Mouse (Mus musculus): ENCODE results near the gene Btbd35f12. TPM values are rescaled to one million over a fixed set of nuclear protein-coding genes. Genes with fewer than 3 reads are reported as not detected.
"Not testable (repeated sequence)": the region's sequence is repeated elsewhere in the genome, so short reads cannot be mapped to it uniquely, and the experiment has no call there.

The Btbd35f12 gene
- not detected in 2 replicates for polyA plus RNA-seq (2014; fragmentation: Nextera tagmentation; extraction: Ambion mirVana)

DNA sequence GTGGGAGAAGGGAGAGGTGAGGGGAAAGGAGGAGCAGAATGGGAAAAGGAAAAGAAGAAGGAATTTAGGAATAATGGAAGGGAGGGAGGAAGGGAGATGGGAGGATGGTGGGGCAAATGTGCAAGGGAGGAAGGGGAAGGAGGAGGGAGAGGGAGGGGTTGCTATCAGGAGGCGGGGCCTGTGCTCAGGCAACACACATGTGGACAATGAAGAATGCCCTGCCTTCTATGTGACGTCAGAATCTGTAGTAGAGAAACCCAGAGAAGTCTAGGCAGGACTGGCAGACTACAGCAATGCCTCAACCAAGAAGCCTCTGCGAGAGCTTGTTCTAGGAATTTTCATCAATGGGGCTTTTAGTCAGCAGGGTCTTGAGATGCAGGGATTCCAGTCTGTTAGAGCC is at the start of gene Btbd35f12:
Gene Btbd35f12 (plus strand): TSS at position 301 of the 400 bp plus-strand sequence.
- H3K4me2 ChIP-seq (ENCODE audit: low read depth, low read length); DNase-seq (ENCODE audit: low spot score); H3K9ac ChIP-seq (replicated peaks; ENCODE audit: low read length); ATAC-seq (replicated peaks; ENCODE audit: insufficient number of reproducible peaks, low FRiP score, low TSS enrichment, low read depth); H3K27ac ChIP-seq (replicated peaks; ENCODE audit: low read depth, low read length); H3K4me3 ChIP-seq (ENCODE audit: low read depth, low read length); H3K9me3 ChIP-seq (replicated peaks; ENCODE audit: control insufficient read depth, low read length); H3K27me3 ChIP-seq (ENCODE audit: control insufficient read depth, insufficient read depth, low read length); H3K4me1 ChIP-seq (ENCODE audit: control insufficient read depth, insufficient read depth, low read length); H3K36me3 ChIP-seq (replicated peaks; ENCODE audit: control insufficient read depth, insufficient read depth, low read depth, low read length): not testable (repeated sequence)
- WGBS: no CpG with 5 or more reads among the region's 3 CpGs

- H3K27ac ChIP-seq (replicated peaks; ENCODE audit: low read depth, low read length); H3K36me3 ChIP-seq (replicated peaks; ENCODE audit: control insufficient read depth, insufficient read depth, low read depth, low read length); H3K4me3 ChIP-seq (ENCODE audit: low read depth, low read length); H3K9ac ChIP-seq (replicated peaks; ENCODE audit: low read length); ATAC-seq (replicated peaks; ENCODE audit: insufficient number of reproducible peaks, low FRiP score, low TSS enrichment, low read depth); H3K27me3 ChIP-seq (ENCODE audit: control insufficient read depth, insufficient read depth, low read length); H3K4me1 ChIP-seq (ENCODE audit: control insufficient read depth, insufficient read depth, low read length); H3K9me3 ChIP-seq (replicated peaks; ENCODE audit: control insufficient read depth, low read length); H3K4me2 ChIP-seq (ENCODE audit: low read depth, low read length); DNase-seq (ENCODE audit: low spot score): not testable (repeated sequence)
- WGBS: 80% methylated on average over 2 of the region's 2 CpGs
Observed at GRCm38 (mm10) chrX:33353254-33353653, 40.1 kb downstream of the Btbd35f12 start.

Other genes with a start within 250 kb of the Btbd35f12 start
- gene Spin2-ps6, start 78.5 kb upstream of the Btbd35f12 start, polyA plus RNA-seq (2014; fragmentation: Nextera tagmentation; extraction: Ambion mirVana): not detected in 2 replicates